Mouse (Mus musculus) olfactory bulb, adult 2 months (tissue): Measurements from ENCODE around the gene Mag.

Experiments
- CTCF ChIP-seq: fragments of 200-500 bp; IDR thresholded peaks from 2 replicates; pipeline ENCODE4 v1.5.1; 2012; ENCODE audit warnings: low read depth, mild to moderate bottlenecking, low read length, moderate library complexity; ENCODE audit not compliant: insufficient read depth
- POLR2A ChIP-seq: fragments of 200-500 bp; IDR thresholded peaks from 2 replicates; pipeline ENCODE4 v1.6.1; 2012; ENCODE audit warnings: mild to moderate bottlenecking, low read depth, low read length, moderate library complexity; ENCODE audit not compliant: insufficient read depth

GRCm38 (mm10) chr7:30957367-30957783 is 42.7 kb upstream of the Mag start:
- TF ChIP-seq CTCF (no peak), POLR2A (peak; percentile 58)
